Mouse (Mus musculus) embryonic fibroblast, embryonic 13.5 days (primary cell): Measurements from ENCODE around the gene Irgm1.

Experiments used
- CTCF ChIP-seq: IDR thresholded peaks from 2 replicates; pipeline ENCODE4 v1.5.1; 2011; ENCODE audit warnings: mild to moderate bottlenecking, control low read depth, low read length, moderate library complexity, borderline replicate concordance; ENCODE audit not compliant: insufficient read depth
- POLR2A ChIP-seq: IDR thresholded peaks from 2 replicates; pipeline ENCODE4 v1.6.1; 2011; ENCODE audit warnings: low read depth, mild to moderate bottlenecking, control low read depth, low read length, moderate library complexity

- TF ChIP-seq CTCF = no peak
- TF ChIP-seq POLR2A = peak; percentile 98
Observed at GRCm38 (mm10) chr11:48816800-48817665, 54.5 kb downstream of the Irgm1 start, which contains the start of gene Trim41.
